ENCODE assay signal across 8 mouse cellular contexts in the genomic region with DNA sequence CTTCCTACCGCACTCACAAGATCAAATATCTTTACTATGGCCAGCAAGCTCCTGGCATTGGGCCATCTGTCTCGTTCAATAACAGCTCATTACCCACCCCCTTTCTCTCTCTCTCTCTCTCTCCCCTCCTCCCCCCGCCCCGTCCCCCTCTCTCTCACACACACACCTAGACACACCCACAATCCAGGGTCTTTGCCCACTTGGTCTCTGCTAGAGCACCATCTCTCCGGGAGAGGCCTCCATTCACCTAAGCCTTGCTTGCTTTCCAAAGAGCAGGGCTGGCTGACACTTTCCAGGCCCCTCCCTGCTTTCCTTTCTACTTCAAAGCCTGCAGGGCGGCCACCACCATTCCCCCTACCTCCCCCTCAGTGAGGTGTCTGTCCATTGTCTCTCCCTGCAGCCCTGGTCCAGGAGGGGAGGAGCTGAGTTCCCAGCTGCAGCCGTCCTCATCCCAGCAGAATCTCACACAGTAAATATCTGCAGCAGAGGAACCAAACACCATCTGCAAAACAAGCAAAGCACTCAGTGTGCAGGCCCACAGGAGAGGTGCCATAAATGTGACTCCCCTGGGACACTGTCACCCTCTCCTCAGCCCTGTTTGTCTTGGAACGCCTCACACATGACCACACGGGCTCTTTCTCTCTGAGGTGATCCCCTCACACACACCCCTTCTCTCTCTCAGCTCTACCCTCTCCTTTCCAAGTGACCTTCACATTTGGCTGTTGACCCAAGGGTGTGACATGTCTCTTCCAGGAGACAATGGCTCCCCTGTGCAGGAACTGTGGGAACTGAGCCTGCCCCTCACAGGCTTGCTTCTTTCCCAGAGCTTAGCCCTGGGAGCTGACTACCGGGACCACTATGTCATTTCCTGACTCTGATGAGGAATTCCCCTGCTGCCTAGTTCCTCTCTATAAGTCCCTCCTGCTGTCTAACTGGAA. TPM values are rescaled to one million over a fixed set of nuclear protein-coding genes. Genes with fewer than 3 reads are reported as not detected.
DNase-seq lines count a peak whose midpoint lies in the region; ATAC-seq lines count a peak whose summit lies in the region.

No protein-coding gene starts in this region.

- no peaks in the 10 kb centered on the region for H3K36me3 ChIP-seq in kidney, embryonic 16.5 days (ENCODE audit: insufficient read depth, low read length)

- ATAC-seq in kidney, embryonic 16.5 days (ENCODE audit: low FRiP score, low TSS enrichment) = peak; percentile 76
- peak; percentile 74 for ATAC-seq in megakaryocyte, adult 5-6 weeks (ENCODE audit: poor library complexity, severe bottlenecking)
- ATAC-seq in erythroid progenitor cell, adult 5-6 weeks (replicated peaks; ENCODE audit: low FRiP score, poor library complexity, severe bottlenecking) = no peak

- peak overlapping the region; percentile 90 for H3K27ac ChIP-seq in kidney, embryonic 16.5 days (ENCODE audit: low read length)

- WGBS in kidney, embryonic 16.5 days = 7% methylated on average over 9 of the region's 10 CpGs

- no peaks in the 10 kb centered on the region for H3K9me3 ChIP-seq in kidney, embryonic 16.5 days (ENCODE audit: low read length)

- H3K4me2 ChIP-seq in kidney, embryonic 16.5 days (replicated peaks; ENCODE audit: low read depth, low read length) = 0 out of 2 replicates have a peak overlapping the region, but pooled peaks have one; percentile 18

- peak overlapping the region; percentile 23; the same call in 1 of the 2 replicates for H3K9ac ChIP-seq in kidney, embryonic 16.5 days (replicated peaks; ENCODE audit: low read length)

- no peaks in the 10 kb centered on the region for H3K27me3 ChIP-seq in kidney, embryonic 16.5 days (ENCODE audit: insufficient read depth, low read length)

- H3K4me3 ChIP-seq in kidney, embryonic 16.5 days (ENCODE audit: low read length) = no peak overlapping the region

- peaks cover 36% of the 10 kb centered on the region for H3K4me1 ChIP-seq in kidney, embryonic 16.5 days (ENCODE audit: insufficient read depth, low read length)

- peak; percentile 39 for DNase-seq in 3T3-L1 (ENCODE audit: low read depth, low spot score)
- DNase-seq in WW6 (ENCODE audit: low read depth, low spot score) = peak; percentile 67
- DNase-seq in heart, adult 11 months = peak; percentile 99
- DNase-seq in testis, postnatal 10 days (ENCODE audit: low spot score) = peak; percentile 76
- DNase-seq in thymus, postnatal 36 days = no peak

RNA-seq across cellular contexts. Expression of a gene that starts 14.9 kb away (rescaled TPM):
- polyA plus RNA-seq in kidney, embryonic 16.5 days (2015; fragmentation: Nextera tagmentation; extraction: Ambion mirVana) = 0.44 and 0.58 TPM in 2 replicates
- 108 and 116 TPM in 2 replicates for total RNA-seq in megakaryocyte, adult 5-6 weeks (2015)
- total RNA-seq in megakaryocyte, adult 5-6 weeks (2017) = 111 and 112 TPM in 2 replicates
- 8.4 and 12.6 TPM in 2 replicates for total RNA-seq in erythroid progenitor cell, adult 5-6 weeks (2015; ENCODE audit: low replicate concordance)
- 7.8 and 9.7 TPM in 2 replicates for total RNA-seq in erythroid progenitor cell, adult 5-6 weeks (2017; ENCODE audit: low replicate concordance)

RNA-seq across cellular contexts. Expression of a gene that starts 36.7 kb away (rescaled TPM):
- 37.7 and 42.8 TPM in 2 replicates for polyA plus RNA-seq in kidney, embryonic 16.5 days (2015; fragmentation: Nextera tagmentation; extraction: Ambion mirVana)
- 21.2 and 21.5 TPM in 2 replicates for total RNA-seq in megakaryocyte, adult 5-6 weeks (2015)
- total RNA-seq in megakaryocyte, adult 5-6 weeks (2017) = 43.2 and 66.3 TPM in 2 replicates
- 30.6 and 35.0 TPM in 2 replicates for total RNA-seq in erythroid progenitor cell, adult 5-6 weeks (2015; ENCODE audit: low replicate concordance)
- 41.3 and 67.4 TPM in 2 replicates for total RNA-seq in erythroid progenitor cell, adult 5-6 weeks (2017; ENCODE audit: low replicate concordance)

RNA-seq across cellular contexts. Expression of a gene that starts 52.0 kb away (rescaled TPM):
- polyA plus RNA-seq in kidney, embryonic 16.5 days (2015; fragmentation: Nextera tagmentation; extraction: Ambion mirVana) = 9.8 and 11.7 TPM in 2 replicates
- 3.0 and 4.4 TPM in 2 replicates for total RNA-seq in megakaryocyte, adult 5-6 weeks (2015)
- 0.77 and 3.6 TPM in 2 replicates for total RNA-seq in megakaryocyte, adult 5-6 weeks (2017)
- 2.9 TPM in 2 replicates for total RNA-seq in erythroid progenitor cell, adult 5-6 weeks (2015; ENCODE audit: low replicate concordance)
- 0.26 TPM in 1 of 2 replicates, not detected in the other for total RNA-seq in erythroid progenitor cell, adult 5-6 weeks (2017; ENCODE audit: low replicate concordance)

Comparison
In these comparisons a context has a peak if more than half of its experiments do, and no peak if none do; other contexts are left out.
1. DNase-seq: peak in 3T3-L1 (single experiment), WW6 (single experiment), heart, adult 11 months (single experiment) and testis, postnatal 10 days (single experiment); none in thymus, postnatal 36 days (0 of 2).
2. RNA of a gene that starts 14.9 kb away (total RNA-seq): 108 to 116 TPM in megakaryocyte, adult 5-6 weeks; 7.8 to 12.6 TPM in erythroid progenitor cell, adult 5-6 weeks; every median in the first group is over 4 times any median in the second.